Mouse (Mus musculus) spleen, adult 2 months (tissue): ENCODE data around the gene Sucnr1.
"Not testable (repeated sequence)": the region's sequence is repeated elsewhere in the genome, so short reads cannot be mapped to it uniquely, and the experiment has no call there.

Experiments
- CTCF ChIP-seq: fragments of 200-500 bp; IDR thresholded peaks from 2 replicates; pipeline ENCODE4 v1.5.1; 2011; ENCODE audit warnings: mild to moderate bottlenecking, inconsistent platforms; ENCODE audit not compliant: insufficient read depth, insufficient read length, insufficient replicate concordance; ENCODE audit errors: extremely low read depth
- POLR2A ChIP-seq: fragments of 200-500 bp; IDR thresholded peaks from 2 replicates; pipeline ENCODE4 v1.6.1; 2011; ENCODE audit warnings: low read depth, low read length, inconsistent platforms

- TF ChIP-seq CTCF, POLR2A: not testable (repeated sequence)
Measured at GRCm38 (mm10) chr3:60106446-60106845, 24.8 kb downstream of the Sucnr1 start.
